Mouse (Mus musculus) lung, adult 2 months (tissue): ENCODE measurements around the gene Men1.

Source experiments
- CTCF ChIP-seq: fragments of 200-500 bp; IDR thresholded peaks from 2 replicates; pipeline ENCODE4 v1.5.1; 2011; ENCODE audit warnings: mild to moderate bottlenecking, low read length, control low read depth; ENCODE audit not compliant: insufficient read depth
- POLR2A ChIP-seq: fragments of 200-500 bp; IDR thresholded peaks from 2 replicates; pipeline ENCODE4 v1.6.1; 2011; ENCODE audit warnings: low read depth, mild to moderate bottlenecking, control low read depth, low read length, borderline replicate concordance; ENCODE audit errors: extremely low read depth

GRCm38 (mm10) chr19:6385821-6386220 lies 51.0 kb downstream of the Men1 start:
- TF ChIP-seq POLR2A (no peak), CTCF (no peak)
